Mouse (Mus musculus): ENCODE measurements around the gene Clcnkb. TPM values are rescaled to one million over a fixed set of nuclear protein-coding genes. Genes with fewer than 3 reads are reported as not detected.
A peak's percentile ranks its signal among the peaks of the same experiment; 100 is the strongest.

Clcnkb gene
- polyA plus RNA-seq, 1 experiment from 2014 or later: 0.99 TPM

GRCm38 (mm10) chr4:141454581-141455350, 39.0 kb upstream of the Clcnkb start:
- Histone ChIP-seq H3K4me2 (no peak overlapping the region), H3K4me3 (no peak overlapping the region), H3K9ac (no peak overlapping the region), H3K27me3 (replicated peaks) (no peaks in the 10 kb centered on the region), H3K9me3 (no peaks in the 10 kb centered on the region), H3K4me1 (peaks cover 27% of the 10 kb centered on the region), H3K36me3 (peaks cover 46% of the 10 kb centered on the region), H3K27ac (replicated peaks) (no peak overlapping the region)
- ATAC-seq (ENCODE audit: extremely low read depth, insufficient number of reproducible peaks, low FRiP score, low TSS enrichment): no peak
- 66% methylated on average over 14 of the region's 14 CpGs for WGBS

- Histone ChIP-seq H3K27me3 (replicated peaks) (no peaks in the 10 kb centered on the region), H3K27ac (replicated peaks) (no peak overlapping the region), H3K4me2 (no peak overlapping the region), H3K9ac (no peak overlapping the region), H3K36me3 (peaks cover 73% of the 10 kb centered on the region), H3K9me3 (no peaks in the 10 kb centered on the region), H3K4me1 (0 out of 2 replicates have a peak, but pooled peaks cover 10% of the 10 kb centered on the region), H3K4me3 (no peak overlapping the region)
- no peak for ATAC-seq (ENCODE audit: extremely low read depth, insufficient number of reproducible peaks, low FRiP score, low TSS enrichment)
- 92% methylated on average over 9 of the region's 9 CpGs for WGBS
Measured at GRCm38 (mm10) chr4:141451916-141452450, 36.2 kb upstream of the Clcnkb start.

GRCm38 (mm10) chr4:141451251-141451650, 35.4 kb upstream of the Clcnkb start:
- ATAC-seq (ENCODE audit: extremely low read depth, insufficient number of reproducible peaks, low FRiP score, low TSS enrichment): no peak
- H3K4me2 ChIP-seq: no peak overlapping the region
- H3K27ac ChIP-seq (replicated peaks): no peak overlapping the region
- H3K9ac ChIP-seq: no peak overlapping the region
- H3K9me3 ChIP-seq: no peaks in the 10 kb centered on the region
- H3K36me3 ChIP-seq: peaks cover 75% of the 10 kb centered on the region
- 82% methylated on average over 2 of the region's 2 CpGs for WGBS
- H3K4me1 ChIP-seq: peaks cover 13% of the 10 kb centered on the region
- H3K27me3 ChIP-seq (replicated peaks): no peaks in the 10 kb centered on the region
- no peak overlapping the region for H3K4me3 ChIP-seq

- H3K36me3 ChIP-seq: peaks cover 46% of the 10 kb centered on the region
- no peak for ATAC-seq (ENCODE audit: extremely low read depth, insufficient number of reproducible peaks, low FRiP score, low TSS enrichment)
- H3K4me1 ChIP-seq: peaks cover 28% of the 10 kb centered on the region
- H3K27me3 ChIP-seq (replicated peaks): no peaks in the 10 kb centered on the region
- no peak overlapping the region for H3K4me3 ChIP-seq
- H3K9me3 ChIP-seq: no peaks in the 10 kb centered on the region
- 63% methylated on average over 7 of the region's 7 CpGs for WGBS
- H3K4me2 ChIP-seq: peak overlapping the region; percentile 89; the same call in 1 of the 2 replicates
- peak overlapping the region; percentile 97; the same call in 1 of the 2 replicates for H3K9ac ChIP-seq
- no peak overlapping the region for H3K27ac ChIP-seq (replicated peaks)
Measured at GRCm38 (mm10) chr4:141446211-141446610, 30.4 kb upstream of the Clcnkb start.

GRCm38 (mm10) chr4:141445328-141445720, 29.5 kb upstream of the Clcnkb start:
- peak overlapping the region; percentile 97 for H3K9ac ChIP-seq
- WGBS: 14% methylated on average over 14 of the region's 14 CpGs
- no peaks in the 10 kb centered on the region for H3K27me3 ChIP-seq (replicated peaks)
- H3K27ac ChIP-seq (replicated peaks): peak overlapping the region; percentile 80; the same call in 1 of the 2 replicates
- peak overlapping the region; percentile 89 for H3K4me2 ChIP-seq
- no peak for ATAC-seq (ENCODE audit: extremely low read depth, insufficient number of reproducible peaks, low FRiP score, low TSS enrichment)
- H3K9me3 ChIP-seq: no peaks in the 10 kb centered on the region
- peak overlapping the region; percentile 99 for H3K4me3 ChIP-seq
- H3K36me3 ChIP-seq: peaks cover 40% of the 10 kb centered on the region
- peaks cover 26% of the 10 kb centered on the region for H3K4me1 ChIP-seq

GRCm38 (mm10) chr4:141444451-141445327, 28.9 kb upstream of the Clcnkb start, which contains the start of gene Zbtb17:
Gene Zbtb17 (plus strand): TSS chr4:141444654.
- H3K9ac ChIP-seq: peak within 1 kb of the TSS; percentile 97
- no peaks in the 10 kb centered on the region for H3K9me3 ChIP-seq
- H3K4me3 ChIP-seq: peak within 1 kb of the TSS; percentile 99
- peak within 1 kb of the TSS; percentile 89 for H3K4me2 ChIP-seq
- peaks cover 26% of the 10 kb centered on the region for H3K4me1 ChIP-seq
- peaks cover 34% of the 10 kb centered on the region for H3K36me3 ChIP-seq
- peak; percentile 81 for ATAC-seq (ENCODE audit: extremely low read depth, insufficient number of reproducible peaks, low FRiP score, low TSS enrichment)
- H3K27me3 ChIP-seq (replicated peaks): no peaks in the 10 kb centered on the region
- under 1% methylated on average over 69 of the region's 102 CpGs for WGBS
- H3K27ac ChIP-seq (replicated peaks): peak within 1 kb of the TSS; percentile 80

- 41% methylated on average over 11 of the region's 11 CpGs for WGBS
- Histone ChIP-seq H3K4me3 (peak overlapping the region; percentile 99), H3K27me3 (replicated peaks) (no peaks in the 10 kb centered on the region), H3K4me1 (peaks cover 26% of the 10 kb centered on the region), H3K27ac (replicated peaks) (peak overlapping the region; percentile 37; the same call in 1 of the 2 replicates), H3K4me2 (peak overlapping the region; percentile 89), H3K9me3 (no peaks in the 10 kb centered on the region), H3K9ac (peak overlapping the region; percentile 97), H3K36me3 (peaks cover 26% of the 10 kb centered on the region)
- ATAC-seq (ENCODE audit: extremely low read depth, insufficient number of reproducible peaks, low FRiP score, low TSS enrichment): no peak
Measured at GRCm38 (mm10) chr4:141443641-141444429, 28.0 kb upstream of the Clcnkb start.

GRCm38 (mm10) chr4:141440877-141441276, 25.1 kb upstream of the Clcnkb start:
- peaks cover 19% of the 10 kb centered on the region for H3K4me1 ChIP-seq
- no peak for ATAC-seq (ENCODE audit: extremely low read depth, insufficient number of reproducible peaks, low FRiP score, low TSS enrichment)
- H3K4me2 ChIP-seq: no peak overlapping the region

GRCm38 (mm10) chr4:141439083-141439803, 23.4 kb upstream of the Clcnkb start:
- Histone ChIP-seq H3K4me1 (peaks cover 11% of the 10 kb centered on the region), H3K4me3 (no peak overlapping the region), H3K4me2 (no peak overlapping the region), H3K27ac (replicated peaks) (no peak overlapping the region), H3K9me3 (no peaks in the 10 kb centered on the region), H3K27me3 (replicated peaks) (no peaks in the 10 kb centered on the region), H3K9ac (no peak overlapping the region), H3K36me3 (no peaks in the 10 kb centered on the region)
- ATAC-seq (ENCODE audit: extremely low read depth, insufficient number of reproducible peaks, low FRiP score, low TSS enrichment): no peak
- WGBS: 74% methylated on average over 12 of the region's 12 CpGs

More at GRCm38 (mm10) chr4:141440877-141441276, 25.1 kb upstream of the Clcnkb start:
- Histone ChIP-seq H3K9ac (no peak overlapping the region), H3K36me3 (no peaks in the 10 kb centered on the region), H3K27ac (replicated peaks) (no peak overlapping the region), H3K9me3 (no peaks in the 10 kb centered on the region), H3K27me3 (replicated peaks) (no peaks in the 10 kb centered on the region), H3K4me3 (no peak overlapping the region)

- WGBS: 72% methylated on average over 1 of the region's 1 CpGs
- no peak for ATAC-seq (ENCODE audit: extremely low read depth, insufficient number of reproducible peaks, low FRiP score, low TSS enrichment)
Measured at GRCm38 (mm10) chr4:141435974-141436373, 20.2 kb upstream of the Clcnkb start, which contains the start of gene Srarp. Gene Srarp (minus strand): TSS chr4:141436105.

More at GRCm38 (mm10) chr4:141435974-141436373, 20.2 kb upstream of the Clcnkb start, which contains the start of gene Srarp:
- Histone ChIP-seq H3K9me3 (no peaks in the 10 kb centered on the region), H3K4me3 (no peak within 1 kb of the TSS), H3K9ac (no peak within 1 kb of the TSS), H3K27ac (replicated peaks) (no peak within 1 kb of the TSS), H3K4me2 (no peak within 1 kb of the TSS), H3K27me3 (replicated peaks) (no peaks in the 10 kb centered on the region), H3K36me3 (no peaks in the 10 kb centered on the region), H3K4me1 (no peaks in the 10 kb centered on the region)
